Mouse (Mus musculus): Measurements from ENCODE around the gene March10.

Gene March10

DNA sequence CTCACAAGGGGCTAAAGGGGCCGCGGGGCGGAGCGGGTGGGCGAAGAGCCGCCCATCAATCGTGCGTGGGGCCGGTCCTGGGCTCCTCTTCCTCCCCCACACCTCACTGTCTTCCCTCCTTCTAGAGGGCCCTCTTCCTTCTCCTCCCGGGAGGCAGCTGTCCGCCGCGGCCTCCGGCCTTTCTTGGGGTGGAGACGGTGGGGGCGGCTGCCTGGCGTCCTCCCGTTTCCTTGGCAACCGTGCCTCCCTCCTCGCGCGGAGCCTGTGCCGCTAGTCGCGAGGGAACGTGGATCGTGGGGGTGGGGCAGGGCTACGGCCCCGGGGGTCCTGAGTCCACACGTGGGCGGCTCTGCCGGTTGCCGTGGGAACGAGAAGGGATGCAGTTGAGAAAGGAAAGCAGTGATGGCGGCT, at the start of gene March10:
Gene March10, minus strand, starts transcription at position 239 of the 411 bp plus-strand sequence.
- DNase-seq (ENCODE audit: low spot score): no peak

DNA sequence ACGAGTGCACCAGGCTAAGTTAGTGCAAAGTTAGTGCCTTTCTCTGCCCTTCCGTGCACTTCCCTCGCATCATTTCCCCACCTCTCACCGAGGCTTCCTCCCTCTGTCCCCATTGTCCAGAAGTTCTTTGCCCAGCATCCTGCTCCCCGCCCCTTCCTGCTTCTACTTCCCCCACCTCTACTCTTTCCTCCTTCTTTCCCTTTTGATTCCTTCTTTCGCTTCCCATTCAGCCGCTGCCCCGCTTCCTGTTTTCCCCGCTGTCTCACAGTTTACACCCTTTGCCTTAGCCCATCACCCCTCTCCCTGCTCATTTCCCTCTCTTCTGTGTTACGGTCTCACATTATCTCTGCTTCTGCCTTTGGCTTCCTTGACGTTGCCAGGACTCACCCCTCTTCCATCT, 49.8 kb upstream of the March10 start:
- DNase-seq (ENCODE audit: low spot score): no peak

DNA sequence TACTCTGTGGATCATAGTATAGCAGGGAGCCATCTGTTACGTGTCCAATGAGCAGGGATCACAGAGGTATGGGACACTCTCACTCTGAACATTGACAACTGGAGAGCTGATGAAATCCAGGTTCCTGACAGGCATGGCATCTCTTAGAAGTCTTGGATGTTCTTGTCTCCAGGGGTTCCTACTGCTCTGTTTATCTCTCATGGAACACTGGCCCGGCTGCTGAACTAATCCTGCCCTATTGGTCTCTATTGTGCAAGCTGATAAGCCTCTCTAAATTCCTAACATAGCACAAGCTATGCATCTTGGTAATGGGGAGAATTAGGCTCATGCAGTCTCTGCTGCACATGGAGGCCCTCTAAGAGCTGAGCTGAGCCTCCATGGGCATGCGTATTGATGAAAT, 48.5 kb upstream of the March10 start:
- DNase-seq (ENCODE audit: low spot score): no peak

DNA sequence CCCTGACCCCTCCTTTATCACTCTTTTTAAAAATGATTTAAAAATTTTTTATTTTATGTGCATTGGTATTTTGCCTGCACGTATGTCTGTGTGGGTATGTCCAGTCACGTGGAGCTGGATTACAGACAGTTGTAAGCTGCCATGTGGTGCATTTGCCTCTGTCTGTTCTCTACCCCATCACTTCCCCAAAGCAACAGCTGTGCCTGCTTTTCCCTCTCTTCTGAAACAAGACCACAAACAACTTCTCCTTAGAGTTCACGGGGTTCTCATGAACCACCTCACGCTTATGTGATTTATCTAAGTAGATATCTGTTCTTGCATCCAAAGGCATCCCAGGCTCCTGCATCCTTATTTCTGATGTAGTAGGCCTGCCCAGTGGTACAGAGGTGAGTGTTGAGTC, 45.8 kb upstream of the March10 start:
- DNase-seq (ENCODE audit: low spot score): no peak

DNA sequence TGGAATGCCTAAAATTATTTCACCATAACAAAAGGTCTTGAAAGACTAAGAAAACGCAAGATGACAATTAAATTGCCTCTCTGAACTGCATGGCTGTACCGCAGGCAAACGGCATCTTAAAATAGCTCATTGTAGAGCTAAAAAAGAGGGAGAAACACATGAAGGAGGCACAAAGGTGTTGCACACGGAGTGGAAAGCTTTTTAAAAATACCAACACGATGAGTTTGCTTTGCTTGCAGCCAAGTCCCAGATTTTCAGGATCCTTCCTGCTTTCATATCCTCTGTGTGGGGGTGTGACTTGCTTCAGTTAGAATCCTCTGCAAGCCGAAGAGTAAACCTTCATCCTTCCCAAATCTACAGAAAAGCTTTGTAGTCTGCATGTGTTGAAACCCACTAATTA, 41.0 kb upstream of the March10 start:
- DNase-seq (ENCODE audit: low spot score): no peak

DNA sequence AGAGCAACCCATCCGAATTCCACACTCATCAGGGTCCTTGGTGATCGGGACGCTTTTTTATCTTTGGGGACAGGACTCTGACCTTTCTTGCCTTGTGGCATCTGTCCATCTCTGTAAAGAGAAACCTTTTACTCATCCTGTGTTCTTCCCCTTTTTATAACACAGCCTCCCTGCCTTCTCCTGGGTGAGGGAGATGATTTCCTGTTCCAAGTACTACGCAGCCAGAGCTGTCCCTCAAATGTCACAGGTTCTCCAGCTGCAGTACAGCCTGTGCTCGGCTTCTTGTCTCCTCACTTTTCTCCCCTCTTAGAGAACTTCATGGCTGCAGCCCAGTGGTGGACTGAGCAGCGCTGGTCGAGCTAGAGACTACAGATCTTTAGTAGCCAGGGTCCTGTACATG, 40.1 kb upstream of the March10 start:
- no peak for DNase-seq (ENCODE audit: low spot score)

DNA sequence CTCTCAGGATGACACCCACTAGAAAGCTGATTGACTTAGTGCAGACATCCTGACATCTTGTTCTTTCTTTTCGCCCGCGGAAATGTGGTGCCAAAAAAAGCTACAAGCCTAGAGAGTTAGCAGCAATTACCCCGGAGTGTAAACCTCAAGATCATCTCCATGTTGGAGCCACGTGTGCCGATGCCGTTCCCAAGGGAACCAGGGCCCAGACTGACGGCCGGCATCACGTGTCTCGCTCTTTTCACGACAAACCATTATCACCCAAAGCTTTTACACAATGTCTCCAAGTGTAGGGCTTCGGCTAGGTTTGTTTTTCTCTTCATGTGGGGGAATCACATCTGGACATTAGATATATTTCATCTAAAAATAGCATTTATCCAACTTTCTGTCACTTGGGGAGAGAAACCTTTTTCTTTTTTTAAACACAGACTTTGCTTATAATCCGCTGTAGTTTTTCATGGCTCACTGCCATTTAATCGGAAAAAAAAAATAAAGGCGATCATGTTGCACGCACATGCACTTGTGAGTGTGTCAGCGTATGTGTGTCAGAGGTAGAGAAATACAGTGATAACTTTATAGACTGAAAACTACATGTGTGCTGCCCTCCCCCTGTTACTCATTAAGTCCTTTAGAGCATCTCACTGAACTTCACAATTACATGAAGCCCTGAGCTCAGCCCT, 39.2 kb upstream of the March10 start:
- DNase-seq (ENCODE audit: low spot score): no peak

DNA sequence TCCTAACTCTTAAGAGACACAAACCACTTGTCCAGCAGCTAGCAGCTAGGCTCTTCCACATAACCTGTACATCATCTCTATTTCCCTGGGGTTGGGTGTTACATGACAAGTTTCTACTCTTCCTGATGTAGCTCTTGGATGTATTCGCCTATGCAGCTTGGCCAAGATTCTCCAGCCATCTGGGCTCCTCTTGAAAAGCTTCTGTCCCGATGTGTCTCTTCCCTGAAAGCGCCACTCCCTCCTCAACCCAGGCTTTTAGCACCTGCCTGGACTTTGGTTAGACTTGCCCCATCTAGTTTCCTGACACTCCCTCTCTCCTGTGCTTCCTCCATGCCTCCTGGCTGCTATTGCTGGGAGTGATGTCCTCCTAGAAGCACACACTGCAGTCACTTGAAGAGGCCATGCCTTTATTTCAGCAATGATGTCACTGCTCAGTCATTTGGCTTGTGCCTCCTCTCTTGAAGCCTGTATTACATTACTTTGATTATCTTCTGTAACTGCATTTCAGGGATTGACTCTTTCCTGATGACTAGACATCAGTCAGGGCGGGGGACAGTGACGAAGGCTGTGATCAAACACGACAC, 38.3 kb upstream of the March10 start:
- no peak for DNase-seq (ENCODE audit: low spot score)

DNA sequence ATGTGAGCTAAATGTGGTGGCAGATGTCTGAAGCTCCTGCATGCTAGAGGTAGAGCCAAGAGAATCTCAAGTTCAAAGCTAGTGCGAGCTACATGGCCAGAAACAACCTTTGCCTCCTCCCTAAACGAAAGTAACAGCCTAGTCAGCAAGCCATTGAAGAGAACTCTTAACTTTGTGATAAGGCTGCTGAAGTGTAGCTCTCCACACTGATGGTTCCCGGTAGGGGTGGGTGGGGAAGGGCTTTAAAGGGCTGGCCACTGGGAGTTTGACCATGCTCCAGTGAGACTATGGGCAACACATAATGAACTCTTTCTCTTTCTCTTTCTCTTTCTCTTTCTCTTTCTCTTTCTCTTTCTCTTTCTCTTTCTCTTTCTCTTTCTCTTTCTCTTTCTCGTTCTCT, 35.9 kb upstream of the March10 start:
- DNase-seq (ENCODE audit: low spot score): no peak

DNA sequence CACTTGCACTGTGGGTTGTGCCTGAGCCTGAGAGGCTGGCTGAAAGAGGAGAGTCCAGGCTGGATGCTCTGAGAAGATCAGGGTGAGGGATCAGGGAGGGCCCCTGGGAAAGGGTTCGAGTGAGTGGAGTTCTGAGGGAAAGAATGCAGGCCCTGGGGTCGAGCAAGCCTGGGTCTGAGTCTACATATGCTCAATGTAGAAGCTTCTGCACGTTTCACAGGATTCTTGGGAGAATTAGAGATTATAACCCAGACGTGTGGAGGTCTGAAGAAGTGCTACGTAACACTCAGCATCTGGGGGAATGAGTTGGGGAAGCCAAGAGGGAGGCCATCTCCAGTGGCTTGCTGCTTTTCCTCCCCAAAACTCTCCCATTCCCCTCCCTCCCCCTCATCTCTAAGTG, 34.4 kb upstream of the March10 start:
- no peak for DNase-seq (ENCODE audit: low spot score)

DNA sequence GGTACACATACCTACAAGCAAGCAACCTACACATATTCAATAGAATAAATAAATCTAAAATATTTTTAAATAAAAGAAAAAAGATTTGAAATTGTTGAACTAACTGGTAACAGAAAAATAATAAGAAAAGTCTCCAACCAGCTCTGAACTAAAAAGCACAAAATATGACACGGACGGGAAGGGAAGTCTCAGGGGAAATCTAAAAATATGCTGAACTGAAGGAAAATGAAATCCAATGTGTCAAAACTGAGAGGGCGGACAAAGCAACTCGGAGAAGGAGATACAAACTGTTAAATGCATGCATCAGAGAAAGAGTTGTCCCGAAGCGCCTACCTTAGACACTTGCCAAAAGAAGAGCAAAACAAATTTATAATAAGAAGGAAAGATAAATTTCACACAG, 28.9 kb upstream of the March10 start:
- no peak for DNase-seq (ENCODE audit: low spot score)

DNA sequence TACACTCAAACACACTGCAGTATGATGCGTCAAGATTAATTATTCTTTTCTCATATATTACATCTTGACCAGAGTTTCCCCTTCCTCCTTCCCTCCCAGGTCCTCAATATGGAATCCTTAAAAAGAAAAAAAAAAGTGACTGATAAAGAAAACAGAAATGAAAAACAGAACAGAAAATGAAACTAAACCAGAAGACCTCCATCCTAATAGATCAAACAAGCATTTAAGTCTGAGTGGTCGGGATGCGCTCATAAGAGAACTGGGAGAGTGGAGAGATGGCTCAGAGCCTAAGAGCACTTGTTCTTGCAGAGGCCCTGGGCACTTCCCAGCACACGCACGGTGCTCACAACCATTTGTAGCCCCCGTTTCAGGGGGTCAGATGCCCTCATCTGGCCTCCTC, 28.5 kb upstream of the March10 start:
- no peak for DNase-seq (ENCODE audit: low spot score)

DNA sequence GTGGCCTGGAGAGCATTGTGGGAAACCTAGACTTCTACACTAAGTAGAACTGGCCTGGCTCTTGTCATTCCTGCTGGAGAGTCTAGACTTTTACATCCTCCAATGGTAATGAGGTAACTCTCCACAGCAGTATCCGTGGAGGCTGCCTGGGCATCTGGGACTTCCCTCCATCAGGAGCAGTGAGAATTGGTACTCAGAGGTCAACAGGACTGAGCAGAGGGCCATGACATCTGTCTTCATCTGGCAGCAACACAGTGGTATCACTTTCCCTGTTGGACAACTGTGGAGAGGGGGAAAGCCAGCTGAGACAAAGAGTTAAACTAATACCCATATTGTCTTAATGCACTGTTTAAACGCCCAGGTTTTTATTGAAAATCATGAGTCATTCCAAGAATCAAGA, 26.2 kb upstream of the March10 start:
- DNase-seq (ENCODE audit: low spot score): no peak

DNA sequence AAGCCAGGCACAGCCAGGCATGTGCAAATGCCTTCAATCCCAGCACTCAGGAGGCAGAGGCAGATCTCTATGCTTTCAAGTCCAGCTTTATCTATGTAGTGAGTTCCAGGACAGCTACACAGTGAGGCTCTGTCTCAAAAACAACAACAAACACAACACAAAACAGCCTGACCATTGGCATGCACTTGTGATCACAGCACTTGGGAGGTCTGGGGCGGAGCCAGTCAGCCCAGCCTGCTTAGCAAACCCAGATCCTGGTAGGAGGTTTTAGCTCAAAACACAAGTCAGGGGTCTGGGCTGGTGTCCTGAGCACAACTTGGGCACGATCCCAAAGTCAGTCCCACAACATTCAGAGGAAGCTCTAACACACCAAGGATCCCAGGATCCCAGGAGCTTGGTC, 18.2 kb upstream of the March10 start:
- no peak for DNase-seq (ENCODE audit: low spot score)

DNA sequence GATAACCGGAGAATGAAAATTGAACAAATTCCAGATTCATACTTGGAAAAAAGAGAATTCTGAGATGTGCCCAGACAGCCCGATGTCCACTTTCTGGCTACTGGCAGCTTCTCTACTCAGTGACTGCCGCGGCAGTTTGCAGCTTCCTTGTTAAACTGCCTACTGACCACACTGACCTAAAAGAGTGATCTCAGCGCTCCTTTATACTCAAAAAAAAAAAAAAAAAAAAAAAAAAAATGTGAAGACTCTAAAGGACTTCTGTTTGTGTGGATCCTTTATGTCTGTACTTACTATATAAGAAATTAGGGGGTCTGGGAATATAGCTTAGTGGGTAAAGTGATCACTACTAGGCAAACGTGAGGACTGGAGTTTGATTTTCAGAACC, 17.8 kb upstream of the March10 start:
- no peak for DNase-seq (ENCODE audit: low spot score)

DNA sequence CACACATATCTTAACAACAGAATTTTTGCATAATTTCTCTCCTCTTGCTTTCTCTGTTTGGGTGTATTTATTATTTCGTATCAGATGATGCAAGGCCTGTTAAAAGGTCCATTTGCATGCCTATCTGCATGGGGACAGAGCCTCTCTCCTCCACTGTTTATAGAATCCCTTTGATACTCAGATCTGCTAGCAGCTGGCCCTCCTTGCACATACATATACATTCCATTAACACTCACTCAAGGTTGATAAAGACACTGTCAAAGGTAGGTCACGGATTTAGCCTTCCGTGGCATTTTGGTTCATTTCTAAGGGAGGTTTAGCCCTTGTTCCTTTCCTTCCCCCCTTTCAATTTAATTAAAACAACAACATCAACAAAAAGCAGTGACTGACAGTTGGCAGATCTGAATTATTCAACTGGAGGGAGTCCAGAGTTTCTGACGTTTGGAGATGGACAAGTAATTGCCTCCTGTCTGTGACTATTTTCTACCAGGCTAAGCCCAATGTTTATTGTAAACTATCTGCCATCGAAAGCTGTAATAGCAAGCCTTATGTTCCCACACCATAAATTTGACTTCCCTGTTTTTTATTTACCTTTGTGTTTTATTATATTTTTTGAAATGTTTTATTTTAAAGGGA, 17.3 kb upstream of the March10 start:
- DNase-seq (ENCODE audit: low spot score): no peak

DNA sequence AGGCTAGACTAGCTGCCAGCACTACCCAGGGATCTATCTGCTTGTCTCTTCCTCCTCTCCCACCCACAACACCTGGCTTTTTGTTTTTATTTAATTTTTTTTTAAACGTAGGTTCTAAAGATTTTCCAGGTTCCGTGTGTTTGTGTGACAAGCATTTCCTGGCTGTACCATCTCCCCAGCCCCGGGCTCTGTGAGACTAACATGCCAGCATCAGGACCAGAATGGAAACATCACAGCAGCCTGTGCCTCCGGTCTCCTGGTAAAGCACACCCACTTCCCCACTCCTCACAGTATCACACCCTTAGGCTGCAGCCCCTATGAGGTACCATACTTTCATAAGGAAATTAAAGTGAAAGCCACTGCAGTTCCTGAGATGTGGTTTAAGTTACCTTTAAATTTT, 16.1 kb upstream of the March10 start:
- no peak for DNase-seq (ENCODE audit: low spot score)

DNA sequence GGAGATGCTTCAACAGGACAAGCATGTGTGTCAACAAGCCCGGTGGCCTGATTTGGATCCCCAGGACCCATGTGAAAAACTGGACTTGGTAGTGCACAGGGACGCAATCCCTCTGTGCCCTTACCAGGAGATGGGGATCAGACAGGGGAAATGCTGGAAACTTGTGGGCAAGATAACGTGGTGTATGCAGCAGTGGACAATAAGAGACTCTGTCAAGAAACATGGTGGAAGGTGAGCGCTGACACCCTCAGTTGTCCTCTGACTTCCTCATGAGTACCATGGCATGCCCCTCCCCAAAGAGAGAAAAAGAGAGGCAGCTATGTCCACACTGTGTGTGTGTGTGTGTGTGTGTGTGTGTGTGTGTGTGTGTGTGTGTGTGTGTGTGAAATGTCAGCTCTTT, 14.4 kb upstream of the March10 start:
- no peak for DNase-seq (ENCODE audit: low spot score)

DNA sequence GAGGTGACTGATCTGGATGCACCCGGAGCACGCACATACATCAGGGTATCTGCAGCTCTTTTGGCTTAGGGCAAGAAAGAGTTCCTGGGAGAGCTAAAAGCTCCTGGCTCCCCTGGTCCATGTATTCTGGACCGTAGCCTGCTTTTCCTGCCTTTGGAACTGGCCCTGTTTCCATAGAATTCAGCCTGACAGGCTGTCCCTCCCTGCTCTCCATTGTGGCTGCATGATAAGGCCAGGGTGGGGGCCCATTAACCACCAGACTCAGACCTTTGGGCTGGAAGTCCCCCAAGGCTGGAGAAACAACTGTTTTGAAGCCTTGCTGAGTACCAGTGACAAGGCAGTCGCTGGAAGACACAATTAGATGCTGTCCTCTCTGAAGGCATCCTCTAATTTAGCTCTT, 13.0 kb upstream of the March10 start:
- no peak for DNase-seq (ENCODE audit: low spot score)

DNA sequence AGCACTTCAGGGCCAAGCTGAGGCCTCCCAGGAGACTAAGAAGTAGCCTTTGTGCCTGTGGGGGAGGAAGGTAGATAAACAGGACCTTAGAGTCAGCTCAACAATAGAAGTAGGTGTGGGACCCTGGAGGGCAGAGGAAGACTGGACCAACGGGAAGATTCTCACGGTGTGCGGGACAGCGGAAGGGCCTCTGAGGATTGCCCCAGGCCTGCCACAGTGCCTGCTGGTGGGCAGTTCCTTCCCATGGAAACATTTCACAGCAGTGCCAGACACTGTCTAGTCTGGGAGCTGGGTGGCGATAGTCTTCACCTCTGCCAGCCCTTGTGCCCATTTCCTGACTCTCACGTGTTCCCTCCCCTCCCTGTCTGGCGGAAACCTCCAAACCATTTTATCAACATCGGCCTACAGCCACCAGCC, 12.6 kb upstream of the March10 start:
- no peak for DNase-seq (ENCODE audit: low spot score)

DNA sequence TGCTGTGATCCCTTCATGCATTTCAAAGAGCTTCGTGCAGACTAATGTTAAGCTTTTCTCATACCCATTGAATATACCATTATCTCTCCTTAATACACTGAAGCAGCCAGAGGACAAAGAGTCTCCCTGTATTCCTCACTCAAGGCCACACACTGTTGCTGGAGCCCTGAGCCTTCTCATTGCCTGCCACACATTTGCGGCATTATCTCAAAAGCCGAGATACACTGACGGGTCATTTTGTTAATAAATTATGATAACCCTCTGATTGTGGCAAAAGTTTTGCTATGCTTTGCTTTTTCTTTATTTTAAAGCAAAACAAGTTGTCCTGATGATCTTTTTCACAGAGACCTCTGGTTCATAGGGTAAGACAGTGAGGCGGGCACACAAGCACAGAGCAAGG, 11.9 kb upstream of the March10 start:
- no peak for DNase-seq (ENCODE audit: low spot score)

DNA sequence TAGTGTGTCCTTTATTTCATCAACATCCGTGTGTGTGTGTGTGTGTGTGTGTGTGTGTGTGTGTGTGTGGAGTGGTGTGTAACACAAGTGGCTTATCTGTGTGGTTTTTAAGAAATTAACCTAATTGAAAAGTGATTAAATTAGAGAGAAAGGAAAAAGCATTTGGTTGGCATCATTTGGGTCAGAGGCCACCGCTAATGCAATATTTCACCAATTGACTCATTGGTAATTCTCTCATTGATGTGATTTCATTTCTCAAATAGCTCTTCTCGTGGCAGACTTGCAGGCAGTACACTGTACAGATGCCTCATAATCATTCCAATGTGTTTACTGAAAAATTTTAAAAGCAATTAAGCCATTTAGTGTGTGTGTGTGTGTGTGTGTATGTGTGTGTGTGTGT, 11.3 kb upstream of the March10 start:
- no peak for DNase-seq (ENCODE audit: low spot score)

DNA sequence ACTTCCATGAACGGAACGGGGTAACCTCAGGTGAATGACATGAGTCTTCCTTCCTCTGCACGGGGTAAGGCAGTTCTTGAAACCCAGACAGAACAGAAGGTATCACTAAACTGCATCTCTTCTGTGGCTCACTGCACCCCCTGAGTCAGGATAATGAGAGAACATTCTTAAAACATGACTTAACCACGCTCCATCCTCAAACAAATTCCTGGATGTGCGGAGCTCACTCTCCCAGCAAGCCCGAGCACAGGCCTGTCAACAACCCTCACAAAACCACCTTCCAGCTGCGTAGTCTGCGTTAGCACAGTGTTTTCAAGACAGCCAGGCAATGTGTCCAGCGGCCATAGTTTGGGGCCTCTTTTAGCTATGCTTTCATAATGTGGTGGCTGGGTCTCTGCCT, 10.7 kb upstream of the March10 start:
- no peak for DNase-seq (ENCODE audit: low spot score)

DNA sequence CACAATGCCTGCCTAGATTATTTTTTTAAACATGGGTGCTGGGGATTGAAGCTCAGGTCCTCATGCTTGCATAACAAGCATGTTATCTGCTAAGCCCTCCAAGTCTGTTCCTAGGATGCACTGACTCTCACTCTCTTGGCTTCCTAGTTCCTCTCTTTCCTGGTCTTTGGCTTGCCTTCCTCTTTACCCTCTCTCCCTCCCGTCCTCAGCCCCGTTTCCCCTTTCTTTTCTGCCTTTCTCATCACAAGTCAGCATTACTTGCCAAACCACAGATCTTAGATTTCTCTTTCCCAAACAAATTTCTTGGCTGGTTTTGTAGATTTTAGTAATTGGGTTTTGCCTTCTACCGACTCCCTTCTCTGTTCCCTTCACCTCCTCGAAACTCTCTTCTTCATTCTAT, 10.2 kb upstream of the March10 start:
- DNase-seq (ENCODE audit: low spot score): no peak

Measured in urinary bladder, postnatal 25 days (tissue).